Mouse (Mus musculus): ENCODE data around the gene Hus1. TPM values are rescaled to one million over a fixed set of nuclear protein-coding genes. Genes with fewer than 3 reads are reported as not detected.
A peak's percentile ranks its signal among the peaks of the same experiment; 100 is the strongest.

The Hus1 gene
- polyA plus RNA-seq, 1 experiment from 2014 or later = 11.5 TPM

DNA sequence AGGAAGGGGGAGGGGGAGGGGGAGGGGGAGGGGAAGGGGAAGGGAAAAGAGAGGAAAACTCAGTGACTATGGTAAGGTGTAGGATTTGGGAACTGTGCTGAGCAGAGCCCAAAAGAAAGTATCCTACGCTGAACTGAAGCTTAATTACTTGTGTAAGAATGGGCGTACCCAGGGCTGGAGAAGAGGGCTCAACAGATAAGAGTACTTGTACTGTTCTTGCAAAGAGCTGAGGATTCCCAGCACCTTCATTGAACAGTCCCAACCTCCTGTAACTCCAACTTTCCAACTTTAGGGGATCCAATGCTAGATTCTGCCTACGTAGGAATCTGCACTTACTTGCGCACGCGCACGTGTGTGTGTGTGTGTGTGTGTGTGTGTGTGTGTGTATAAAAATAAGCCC, 42.9 kb downstream of the Hus1 start:
- no peaks in the 10 kb centered on the region for H3K9me3 ChIP-seq (ENCODE audit: control insufficient read depth, low read length)
- no peak for ATAC-seq
- no peak overlapping the region for H3K4me3 ChIP-seq (ENCODE audit: low read length)
- no peak overlapping the region for H3K27ac ChIP-seq (ENCODE audit: low read depth, low read length)
- no peaks in the 10 kb centered on the region for H3K36me3 ChIP-seq (ENCODE audit: control insufficient read depth, insufficient read depth, low read length)
- no peak overlapping the region for H3K4me2 ChIP-seq (ENCODE audit: low read length)
- no peaks in the 10 kb centered on the region for H3K27me3 ChIP-seq (replicated peaks; ENCODE audit: control insufficient read depth, insufficient read depth, low read length)
- H3K9ac ChIP-seq (ENCODE audit: low read depth, low read length) = no peak overlapping the region
- no peaks in the 10 kb centered on the region for H3K4me1 ChIP-seq (ENCODE audit: control insufficient read depth, insufficient read depth, low read depth, low read length)
- 94% methylated on average over 7 of the region's 7 CpGs for WGBS

- peak; percentile 50; the same call in 1 of the 2 replicates for ATAC-seq
- 67% methylated on average over 10 of the region's 10 CpGs for WGBS
- peak overlapping the region; percentile 1; the same call in 1 of the 2 replicates for H3K27ac ChIP-seq (ENCODE audit: low read depth, low read length)
- no peaks in the 10 kb centered on the region for H3K9me3 ChIP-seq (ENCODE audit: control insufficient read depth, low read length)
- no peaks in the 10 kb centered on the region for H3K36me3 ChIP-seq (ENCODE audit: control insufficient read depth, insufficient read depth, low read length)
- H3K27me3 ChIP-seq (replicated peaks; ENCODE audit: control insufficient read depth, insufficient read depth, low read length) = no peaks in the 10 kb centered on the region
- no peaks in the 10 kb centered on the region for H3K4me1 ChIP-seq (ENCODE audit: control insufficient read depth, insufficient read depth, low read depth, low read length)
- no peak overlapping the region for H3K4me3 ChIP-seq (ENCODE audit: low read length)
- no peak overlapping the region for H3K4me2 ChIP-seq (ENCODE audit: low read length)
- H3K9ac ChIP-seq (ENCODE audit: low read depth, low read length) = no peak overlapping the region
Observed at GRCm38 (mm10) chr11:8958572-8958971, 52.4 kb downstream of the Hus1 start.

DNA sequence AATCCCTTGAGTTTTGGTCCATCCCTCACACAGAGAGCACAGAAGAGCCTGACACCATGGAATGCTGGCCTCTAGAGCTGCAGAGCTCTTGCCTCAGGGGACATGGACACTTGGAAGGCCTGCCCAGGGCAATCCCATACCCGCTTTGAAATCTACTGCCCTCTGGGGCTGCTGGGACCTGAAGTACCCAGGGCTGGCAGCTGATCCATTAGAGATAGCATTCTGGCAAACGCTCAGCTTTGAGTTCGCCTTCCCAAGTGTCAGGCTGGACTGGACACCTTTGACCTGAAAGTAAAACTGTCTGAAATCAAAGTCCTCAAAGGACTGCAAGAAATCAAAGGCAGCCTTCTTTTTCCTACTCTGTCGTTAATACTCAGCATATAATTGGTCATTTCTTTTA, 52.9 kb downstream of the Hus1 start:
- Histone ChIP-seq H3K9me3 (ENCODE audit: control insufficient read depth, low read length) (no peaks in the 10 kb centered on the region), H3K27me3 (replicated peaks; ENCODE audit: control insufficient read depth, insufficient read depth, low read length) (no peaks in the 10 kb centered on the region), H3K27ac (ENCODE audit: low read depth, low read length) (no peak overlapping the region), H3K4me2 (ENCODE audit: low read length) (no peak overlapping the region), H3K9ac (ENCODE audit: low read depth, low read length) (no peak overlapping the region), H3K36me3 (ENCODE audit: control insufficient read depth, insufficient read depth, low read length) (no peaks in the 10 kb centered on the region), H3K4me1 (ENCODE audit: control insufficient read depth, insufficient read depth, low read depth, low read length) (no peaks in the 10 kb centered on the region), H3K4me3 (ENCODE audit: low read length) (no peak overlapping the region)
- ATAC-seq = no peak
- WGBS = 76% methylated on average over 4 of the region's 4 CpGs

DNA sequence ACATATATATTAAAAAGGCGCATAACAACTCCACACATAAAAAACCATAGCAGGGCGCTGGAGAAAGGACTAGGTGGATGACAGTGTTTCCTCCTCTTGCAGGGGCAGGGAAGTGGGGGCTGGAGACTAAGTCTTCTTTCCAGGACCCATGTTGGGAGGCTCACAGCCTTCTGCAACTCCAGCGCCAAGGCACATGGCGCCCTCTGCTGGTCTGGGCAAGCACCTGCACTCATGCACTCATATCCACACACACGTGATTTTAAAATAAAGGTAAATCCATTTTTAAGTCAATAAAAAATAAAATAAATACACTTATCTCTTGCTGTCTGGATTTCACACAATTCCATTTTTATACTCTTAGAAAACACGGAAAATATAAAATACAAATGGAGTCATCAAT, 54.0 kb downstream of the Hus1 start:
- Histone ChIP-seq H3K4me1 (ENCODE audit: control insufficient read depth, insufficient read depth, low read depth, low read length) (no peaks in the 10 kb centered on the region), H3K9me3 (ENCODE audit: control insufficient read depth, low read length) (no peaks in the 10 kb centered on the region), H3K36me3 (ENCODE audit: control insufficient read depth, insufficient read depth, low read length) (no peaks in the 10 kb centered on the region), H3K4me3 (ENCODE audit: low read length) (no peak overlapping the region), H3K27ac (ENCODE audit: low read depth, low read length) (no peak overlapping the region), H3K27me3 (replicated peaks; ENCODE audit: control insufficient read depth, insufficient read depth, low read length) (no peaks in the 10 kb centered on the region), H3K9ac (ENCODE audit: low read depth, low read length) (no peak overlapping the region), H3K4me2 (ENCODE audit: low read length) (no peak overlapping the region)
- 74% methylated on average over 6 of the region's 6 CpGs for WGBS
- no peak for ATAC-seq

DNA sequence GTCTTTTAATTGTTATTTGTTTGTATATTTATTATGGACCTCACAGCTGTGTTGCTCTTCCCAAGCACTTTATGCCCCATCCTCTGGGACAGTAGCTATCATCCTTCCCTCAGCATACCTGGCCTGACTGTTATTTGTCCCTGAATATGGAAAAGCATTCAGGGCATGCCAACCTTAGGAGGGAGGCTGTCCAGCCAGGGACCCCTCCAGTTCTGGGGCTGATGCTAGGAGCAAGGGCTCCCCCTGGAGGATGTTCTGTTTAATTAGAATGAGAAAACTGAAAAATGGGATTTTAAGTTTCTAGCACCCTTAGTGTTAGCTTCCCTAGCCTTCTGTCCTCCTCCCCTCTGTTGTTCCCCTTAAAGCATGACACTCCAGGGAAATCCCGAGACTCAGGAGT, 55.3 kb downstream of the Hus1 start:
- Histone ChIP-seq H3K4me2 (ENCODE audit: low read length) (no peak overlapping the region), H3K27ac (ENCODE audit: low read depth, low read length) (no peak overlapping the region), H3K4me1 (ENCODE audit: control insufficient read depth, insufficient read depth, low read depth, low read length) (no peaks in the 10 kb centered on the region), H3K27me3 (replicated peaks; ENCODE audit: control insufficient read depth, insufficient read depth, low read length) (no peaks in the 10 kb centered on the region), H3K36me3 (ENCODE audit: control insufficient read depth, insufficient read depth, low read length) (no peaks in the 10 kb centered on the region), H3K9ac (ENCODE audit: low read depth, low read length) (no peak overlapping the region), H3K4me3 (ENCODE audit: low read length) (no peak overlapping the region), H3K9me3 (ENCODE audit: control insufficient read depth, low read length) (no peaks in the 10 kb centered on the region)
- 0% methylated on average over 1 of the region's 1 CpGs for WGBS
- ATAC-seq = peak; percentile 68

DNA sequence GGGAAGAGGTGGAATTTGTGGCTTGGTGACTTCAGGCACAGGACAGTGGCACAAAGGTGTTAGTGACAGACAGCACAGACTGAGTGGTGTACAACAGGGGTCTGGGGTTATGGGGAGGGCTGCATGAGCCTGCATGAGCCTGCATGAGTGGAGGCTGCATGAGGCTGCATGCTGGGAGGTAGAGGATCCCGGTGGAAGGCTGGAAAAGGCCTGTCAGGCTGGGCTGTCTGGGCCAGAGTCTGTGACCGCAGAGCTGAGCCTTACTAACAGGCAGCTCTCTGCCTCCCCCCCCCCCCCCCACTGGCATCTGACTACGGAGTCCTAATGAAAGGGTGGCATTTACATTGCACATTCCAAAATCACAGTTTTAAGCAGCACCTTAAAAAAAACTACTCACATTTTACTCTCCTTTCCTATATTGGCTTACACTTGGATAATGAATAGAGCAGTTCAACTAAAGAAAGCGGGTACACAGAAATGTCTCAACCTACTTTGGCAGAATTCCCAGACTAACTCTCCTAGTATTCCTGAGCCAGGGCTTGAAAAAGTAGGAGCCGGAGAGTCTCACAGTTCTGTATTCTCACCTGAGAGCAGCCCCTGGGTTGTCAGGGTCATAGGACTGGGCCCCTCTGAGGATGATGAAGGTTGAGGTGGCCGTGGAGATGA, 61.1 kb downstream of the Hus1 start:
- H3K4me2 ChIP-seq (ENCODE audit: low read length) = no peak overlapping the region
- no peaks in the 10 kb centered on the region for H3K27me3 ChIP-seq (replicated peaks; ENCODE audit: control insufficient read depth, insufficient read depth, low read length)
- H3K4me3 ChIP-seq (ENCODE audit: low read length) = no peak overlapping the region
- ATAC-seq = peak; percentile 62; the same call in 1 of the 2 replicates
- no peak overlapping the region for H3K27ac ChIP-seq (ENCODE audit: low read depth, low read length)
- WGBS = 64% methylated on average over 6 of the region's 6 CpGs
- H3K4me1 ChIP-seq (ENCODE audit: control insufficient read depth, insufficient read depth, low read depth, low read length) = no peaks in the 10 kb centered on the region; the same call in 1 of the 2 replicates
- no peak overlapping the region; the same call in 1 of the 2 replicates for H3K9ac ChIP-seq (ENCODE audit: low read depth, low read length)
- H3K36me3 ChIP-seq (ENCODE audit: control insufficient read depth, insufficient read depth, low read length) = no peaks in the 10 kb centered on the region
- H3K9me3 ChIP-seq (ENCODE audit: control insufficient read depth, low read length) = no peaks in the 10 kb centered on the region

DNA sequence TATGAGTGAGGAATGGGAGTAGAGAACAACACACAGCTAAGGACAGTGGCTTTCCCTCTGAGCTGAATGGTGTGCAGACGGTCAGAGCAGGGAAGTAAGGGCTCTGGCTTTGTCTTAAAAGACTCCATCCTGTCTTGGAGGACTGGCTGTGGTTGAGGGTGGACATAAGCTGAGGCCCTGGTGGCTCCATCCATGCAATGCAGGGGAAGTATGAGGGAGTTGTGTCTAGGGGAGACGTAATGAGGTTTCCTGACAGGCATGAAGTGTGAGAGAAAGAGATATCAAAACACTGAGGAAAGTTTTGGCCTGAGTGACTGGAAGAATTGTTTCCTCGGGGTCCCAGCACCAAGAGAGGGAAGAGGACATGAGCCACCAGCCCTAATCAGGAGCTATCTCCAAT, 62.1 kb downstream of the Hus1 start:
- no peaks in the 10 kb centered on the region for H3K9me3 ChIP-seq (ENCODE audit: control insufficient read depth, low read length)
- H3K4me1 ChIP-seq (ENCODE audit: control insufficient read depth, insufficient read depth, low read depth, low read length) = no peaks in the 10 kb centered on the region; the same call in 1 of the 2 replicates
- H3K27ac ChIP-seq (ENCODE audit: low read depth, low read length) = no peak overlapping the region
- H3K36me3 ChIP-seq (ENCODE audit: control insufficient read depth, insufficient read depth, low read length) = no peaks in the 10 kb centered on the region
- H3K9ac ChIP-seq (ENCODE audit: low read depth, low read length) = no peak overlapping the region
- ATAC-seq = no peak
- H3K4me3 ChIP-seq (ENCODE audit: low read length) = no peak overlapping the region
- no peaks in the 10 kb centered on the region for H3K27me3 ChIP-seq (replicated peaks; ENCODE audit: control insufficient read depth, insufficient read depth, low read length)
- WGBS = 73% methylated on average over 3 of the region's 3 CpGs
- H3K4me2 ChIP-seq (ENCODE audit: low read length) = no peak overlapping the region

DNA sequence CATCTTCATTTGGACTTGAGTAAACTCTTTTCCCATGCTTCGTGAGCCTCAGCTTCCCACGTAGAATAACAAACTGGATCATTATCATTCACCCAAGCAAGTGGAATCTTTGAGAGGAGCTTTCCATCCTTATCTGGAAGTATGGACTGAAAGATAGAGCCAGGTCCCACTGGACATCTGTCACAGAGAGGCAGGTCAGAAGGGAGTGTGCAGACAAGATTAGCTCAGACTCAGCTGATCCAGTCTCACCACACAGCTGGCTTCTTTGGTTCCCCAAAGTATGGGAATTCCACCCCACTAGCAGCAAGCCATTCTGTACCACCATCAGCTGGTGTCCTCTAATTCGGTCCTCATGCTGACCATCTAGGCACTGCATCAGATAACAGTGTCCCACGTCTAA, 66.9 kb downstream of the Hus1 start:
- Histone ChIP-seq H3K27ac (ENCODE audit: low read depth, low read length) (no peak overlapping the region), H3K4me1 (ENCODE audit: control insufficient read depth, insufficient read depth, low read depth, low read length) (no peaks in the 10 kb centered on the region), H3K36me3 (ENCODE audit: control insufficient read depth, insufficient read depth, low read length) (no peaks in the 10 kb centered on the region), H3K4me3 (ENCODE audit: low read length) (no peak overlapping the region), H3K27me3 (replicated peaks; ENCODE audit: control insufficient read depth, insufficient read depth, low read length) (no peaks in the 10 kb centered on the region), H3K4me2 (ENCODE audit: low read length) (no peak overlapping the region), H3K9ac (ENCODE audit: low read depth, low read length) (no peak overlapping the region), H3K9me3 (ENCODE audit: control insufficient read depth, low read length) (no peaks in the 10 kb centered on the region)
- WGBS = 77% methylated on average over 4 of the region's 4 CpGs
- no peak for ATAC-seq
